Mouse (Mus musculus) heart, embryonic 15.5 days (tissue): ENCODE data around the gene Tmem143. TPM values are rescaled to one million over a fixed set of nuclear protein-coding genes. Genes with fewer than 3 reads are reported as not detected.

Experiments used
- ATAC-seq: fragments of 200-750 bp; cut with Nextera tagmentation; replicated peaks from 2 replicates; pipeline ENCODE4 v1.8.0; 2017; ENCODE audit warnings: low read depth, moderate TSS enrichment; ENCODE audit not compliant: insufficient number of reproducible peaks, insufficient read depth, low FRiP score
- H3K27ac ChIP-seq: fragments of 300-500 bp; sonication (generic); 2 replicates; pipeline ENCODE4 v1.5.1; 2015; ENCODE audit warnings: mild to moderate bottlenecking, inconsistent platforms
- H3K27me3 ChIP-seq: fragments of 300-500 bp; sonication (generic); 2 replicates; pipeline ENCODE4 v1.6.1; 2015; ENCODE audit warnings: inconsistent platforms
- H3K36me3 ChIP-seq: fragments of 300-500 bp; sonication (generic); 2 replicates; pipeline ENCODE4 v1.6.1; 2015; ENCODE audit warnings: mild to moderate bottlenecking, inconsistent platforms
- H3K4me1 ChIP-seq: fragments of 300-500 bp; sonication (generic); replicated peaks from 2 replicates; pipeline ENCODE4 v1.6.1; 2015; ENCODE audit warnings: inconsistent platforms
- H3K4me2 ChIP-seq: fragments of 300-500 bp; sonication (generic); 2 replicates; pipeline ENCODE4 v1.6.1; 2015; ENCODE audit warnings: inconsistent platforms, mild to moderate bottlenecking, moderate library complexity
- H3K4me3 ChIP-seq: fragments of 300-500 bp; sonication (generic); 2 replicates; pipeline ENCODE4 v1.5.1; 2015; ENCODE audit warnings: mild to moderate bottlenecking, inconsistent platforms
- H3K9ac ChIP-seq: fragments of 300-500 bp; sonication (generic); 2 replicates; pipeline ENCODE4 v1.6.1; 2015; ENCODE audit warnings: mild to moderate bottlenecking, inconsistent platforms
- H3K9me3 ChIP-seq: fragments of 300-500 bp; sonication (generic); replicated peaks from 2 replicates; pipeline ENCODE4 v1.6.1; 2016; ENCODE audit warnings: inconsistent platforms
- WGBS: fragments of 180-500 bp; shearing (Covaris S2); methylation state at CpG from one replicate; pipeline ENCODE4 v1.1.7; 2015; ENCODE audit warnings: mixed read lengths; 5-methylcytosine and 5-hydroxymethylcytosine counted together
- polyA plus RNA-seq: library from polyadenylated mRNA; unstranded; fragments of >200 nt; fragmentation: Nextera tagmentation; extraction: Ambion mirVana; gene quantifications from 2 replicates; pipeline ENCODE4 v1.2.1, GENCODE M21; 2015

Tmem143 gene
- polyA plus RNA-seq, 1 experiment from 2014 or later, result 8.0 TPM

GRCm38 (mm10) chr7:45917004-45917704 is 20.4 kb downstream of the Tmem143 start:
- 28% methylated on average over 13 of the region's 13 CpGs for WGBS
- H3K9ac ChIP-seq, result 0 out of 2 replicates have a peak overlapping the region, but pooled peaks have one; percentile 47
- H3K27ac ChIP-seq, result peak overlapping the region; percentile 71
- no peaks in the 10 kb centered on the region for H3K36me3 ChIP-seq
- H3K9me3 ChIP-seq, result no peaks in the 10 kb centered on the region
- peaks cover 44% of the 10 kb centered on the region for H3K4me1 ChIP-seq
- H3K27me3 ChIP-seq, result no peaks in the 10 kb centered on the region
- H3K4me3 ChIP-seq, result peak overlapping the region; percentile 45
- H3K4me2 ChIP-seq, result peak overlapping the region; percentile 64
- no peak for ATAC-seq

DNA sequence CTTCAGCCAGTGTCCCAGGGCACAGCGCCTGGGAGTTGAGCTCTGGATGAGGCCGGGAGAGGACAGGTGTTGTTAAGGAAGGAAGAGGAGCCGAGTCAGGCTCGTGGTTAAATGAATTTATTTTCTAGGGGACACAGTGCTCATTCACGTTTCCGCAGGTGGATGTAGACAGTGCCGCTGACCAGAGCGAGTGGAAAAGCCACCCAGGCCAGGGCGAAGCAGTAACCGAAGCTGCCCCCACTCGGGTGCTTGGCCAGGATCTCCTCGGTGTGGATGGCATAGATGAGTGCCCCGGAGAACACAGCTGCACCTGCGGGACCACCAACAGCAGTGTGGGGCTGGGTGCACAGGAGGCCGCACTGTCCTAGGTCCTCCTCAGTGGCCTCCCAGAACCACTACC is 21.2 kb downstream of the Tmem143 start:
- H3K36me3 ChIP-seq, result no peaks in the 10 kb centered on the region
- no peak overlapping the region for H3K4me2 ChIP-seq
- H3K4me3 ChIP-seq, result no peak overlapping the region
- H3K9me3 ChIP-seq, result no peaks in the 10 kb centered on the region
- H3K9ac ChIP-seq, result no peak overlapping the region
- WGBS, result 81% methylated on average over 15 of the region's 15 CpGs
- no peak for ATAC-seq
- 0 out of 2 replicates have a peak overlapping the region, but pooled peaks have one; percentile 71 for H3K27ac ChIP-seq
- peaks cover 52% of the 10 kb centered on the region for H3K4me1 ChIP-seq
- H3K27me3 ChIP-seq, result no peaks in the 10 kb centered on the region

- H3K9ac ChIP-seq, result no peak overlapping the region
- peak overlapping the region; percentile 60 for H3K4me2 ChIP-seq
- no peaks in the 10 kb centered on the region for H3K36me3 ChIP-seq
- H3K27ac ChIP-seq, result no peak overlapping the region
- peak overlapping the region; percentile 52; the same call in 1 of the 2 replicates for H3K4me3 ChIP-seq
- H3K9me3 ChIP-seq, result no peaks in the 10 kb centered on the region
- peaks cover 58% of the 10 kb centered on the region for H3K4me1 ChIP-seq
- 64% methylated on average over 14 of the region's 14 CpGs for WGBS
- no peaks in the 10 kb centered on the region for H3K27me3 ChIP-seq
- no peak for ATAC-seq
These were observed 22.4 kb downstream of the Tmem143 start for GRCm38 (mm10) chr7:45919083-45919671.

DNA sequence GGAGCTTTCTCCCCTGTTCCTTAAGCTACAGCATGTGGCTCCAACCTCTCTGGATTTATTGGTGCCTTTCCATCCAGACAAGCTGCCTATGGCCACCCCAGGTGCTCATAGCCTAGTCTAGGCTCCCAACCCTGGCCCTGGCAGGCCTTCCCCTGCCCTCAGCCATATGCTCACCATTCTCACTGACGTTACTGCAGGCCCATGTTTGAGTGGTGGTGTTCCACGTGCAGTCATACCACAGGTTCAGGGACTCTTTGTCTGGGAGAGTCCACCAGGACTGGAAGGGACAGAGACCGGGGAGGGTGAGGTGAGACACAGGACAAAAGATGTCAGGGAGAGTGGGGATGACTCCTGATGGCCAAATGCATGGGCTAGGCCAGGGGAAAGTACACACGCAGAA is 23.0 kb downstream of the Tmem143 start:
- Histone ChIP-seq H3K4me1 (peaks cover 62% of the 10 kb centered on the region), H3K4me3 (peak overlapping the region; percentile 52), H3K9ac (peak overlapping the region; percentile 59; the same call in 1 of the 2 replicates), H3K27ac (peak overlapping the region; percentile 93; the same call in 1 of the 2 replicates), H3K9me3 (no peaks in the 10 kb centered on the region), H3K4me2 (peak overlapping the region; percentile 60), H3K36me3 (no peaks in the 10 kb centered on the region), H3K27me3 (no peaks in the 10 kb centered on the region)
- no peak for ATAC-seq
- 64% methylated on average over 4 of the region's 4 CpGs for WGBS

DNA sequence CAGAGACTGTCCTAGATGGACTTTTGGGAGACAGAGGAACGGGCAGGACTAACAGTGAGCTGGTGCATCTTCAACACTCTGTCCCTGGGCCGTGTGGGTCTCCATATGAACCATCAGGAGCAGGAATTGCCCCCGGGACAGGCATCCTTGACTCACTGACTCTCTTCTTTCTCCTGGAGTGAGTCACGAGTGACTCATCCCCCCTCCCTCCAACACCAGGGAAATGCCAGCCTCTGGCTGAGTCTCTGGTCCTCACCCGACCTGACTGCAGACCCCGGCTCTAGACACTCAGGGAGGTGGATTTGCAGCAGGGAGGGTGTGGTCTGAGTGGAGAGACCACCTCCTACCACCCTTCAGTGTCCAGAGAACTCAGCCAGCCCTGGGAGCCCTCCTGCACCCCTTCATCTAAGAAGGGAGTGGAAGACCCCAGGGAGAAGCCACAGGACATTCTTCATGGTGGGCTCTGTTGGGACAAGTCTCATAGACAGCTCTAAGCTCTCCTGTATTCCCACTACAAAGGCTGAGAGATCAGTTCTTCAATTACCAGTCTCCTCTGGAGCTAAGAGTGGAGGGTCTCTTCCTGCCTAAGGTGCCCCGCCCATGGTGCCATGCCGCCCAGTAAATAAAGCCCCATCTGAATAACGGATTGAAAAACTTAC is 24.0 kb downstream of the Tmem143 start:
- Histone ChIP-seq H3K36me3 (no peaks in the 10 kb centered on the region), H3K9ac (peak overlapping the region; percentile 59), H3K27me3 (no peaks in the 10 kb centered on the region), H3K9me3 (no peaks in the 10 kb centered on the region), H3K4me1 (peaks cover 61% of the 10 kb centered on the region), H3K4me2 (peak overlapping the region; percentile 60), H3K4me3 (peak overlapping the region; percentile 52), H3K27ac (peak overlapping the region; percentile 93)
- ATAC-seq, result no peak
- 25% methylated on average over 9 of the region's 9 CpGs for WGBS

DNA sequence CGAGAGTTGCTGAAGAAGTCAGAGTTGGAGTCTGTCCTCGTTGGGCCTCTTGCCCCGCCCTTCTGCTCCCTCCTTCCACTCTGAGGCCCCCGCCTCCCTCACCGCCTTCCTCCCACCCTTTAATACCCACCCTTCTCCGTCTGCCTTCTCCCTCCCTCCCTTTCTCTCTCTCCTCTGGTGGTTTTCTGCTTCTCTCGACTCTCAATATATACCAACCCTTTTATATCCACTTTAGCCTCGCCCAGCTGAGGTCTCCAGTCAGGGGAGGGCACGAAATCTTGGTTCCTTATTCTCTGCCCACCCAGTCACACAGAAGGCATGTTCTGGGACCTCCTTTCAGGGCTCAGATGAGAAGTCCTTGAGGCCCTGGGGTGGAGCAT is 24.5 kb downstream of the Tmem143 start, which contains the start of gene Emp3:
Emp3 (minus strand) TSS at position 163 of the 380 bp plus-strand sequence.
- WGBS, result 33% methylated on average over 9 of the region's 9 CpGs
- H3K9me3 ChIP-seq, result no peaks in the 10 kb centered on the region
- H3K9ac ChIP-seq, result peak within 1 kb of the TSS; percentile 59
- H3K4me3 ChIP-seq, result peak within 1 kb of the TSS; percentile 52
- no peaks in the 10 kb centered on the region for H3K36me3 ChIP-seq
- no peak for ATAC-seq
- H3K27me3 ChIP-seq, result no peaks in the 10 kb centered on the region
- H3K4me2 ChIP-seq, result peak within 1 kb of the TSS; percentile 60
- H3K4me1 ChIP-seq, result peaks cover 56% of the 10 kb centered on the region
- H3K27ac ChIP-seq, result peak within 1 kb of the TSS; percentile 93

DNA sequence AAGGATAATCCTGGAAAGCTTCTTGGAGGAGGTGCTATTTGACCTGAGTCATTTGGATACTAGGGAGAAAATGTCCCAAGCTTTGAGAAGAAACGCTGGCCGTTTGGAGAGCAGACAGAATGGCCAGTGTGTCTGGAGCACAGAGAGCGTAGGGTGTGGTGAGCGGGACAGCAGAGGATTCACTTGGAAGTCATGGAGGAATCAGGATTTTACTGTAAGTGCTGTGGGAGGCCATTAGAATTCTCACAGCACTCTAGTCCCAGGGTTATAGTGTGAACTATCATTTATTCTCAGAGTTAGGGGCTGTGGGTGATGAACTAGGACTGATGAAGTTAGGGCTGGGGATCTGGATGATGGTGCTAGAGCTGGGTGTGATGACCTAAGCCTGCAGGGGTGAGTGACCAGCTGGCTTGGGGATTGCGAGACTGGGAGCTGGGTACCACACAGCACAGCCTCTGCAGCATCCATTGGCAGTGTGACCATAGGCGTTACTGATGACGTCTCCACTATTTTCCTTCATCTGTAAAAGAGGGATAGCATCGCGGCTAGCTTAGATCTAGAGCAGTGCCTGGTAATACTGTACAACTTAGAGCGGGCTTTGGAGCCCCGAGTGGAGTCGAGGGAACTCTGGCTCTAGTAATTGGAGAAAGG is 25.3 kb downstream of the Tmem143 start:
- no peak overlapping the region for H3K4me3 ChIP-seq
- WGBS, result 81% methylated on average over 12 of the region's 12 CpGs
- peaks cover 48% of the 10 kb centered on the region for H3K4me1 ChIP-seq
- H3K27me3 ChIP-seq, result no peaks in the 10 kb centered on the region; the same call in 1 of the 2 replicates
- peak overlapping the region; percentile 74 for H3K4me2 ChIP-seq
- no peaks in the 10 kb centered on the region for H3K36me3 ChIP-seq
- no peaks in the 10 kb centered on the region for H3K9me3 ChIP-seq
- ATAC-seq, result no peak
- H3K9ac ChIP-seq, result no peak overlapping the region
- H3K27ac ChIP-seq, result peak overlapping the region; percentile 93

DNA sequence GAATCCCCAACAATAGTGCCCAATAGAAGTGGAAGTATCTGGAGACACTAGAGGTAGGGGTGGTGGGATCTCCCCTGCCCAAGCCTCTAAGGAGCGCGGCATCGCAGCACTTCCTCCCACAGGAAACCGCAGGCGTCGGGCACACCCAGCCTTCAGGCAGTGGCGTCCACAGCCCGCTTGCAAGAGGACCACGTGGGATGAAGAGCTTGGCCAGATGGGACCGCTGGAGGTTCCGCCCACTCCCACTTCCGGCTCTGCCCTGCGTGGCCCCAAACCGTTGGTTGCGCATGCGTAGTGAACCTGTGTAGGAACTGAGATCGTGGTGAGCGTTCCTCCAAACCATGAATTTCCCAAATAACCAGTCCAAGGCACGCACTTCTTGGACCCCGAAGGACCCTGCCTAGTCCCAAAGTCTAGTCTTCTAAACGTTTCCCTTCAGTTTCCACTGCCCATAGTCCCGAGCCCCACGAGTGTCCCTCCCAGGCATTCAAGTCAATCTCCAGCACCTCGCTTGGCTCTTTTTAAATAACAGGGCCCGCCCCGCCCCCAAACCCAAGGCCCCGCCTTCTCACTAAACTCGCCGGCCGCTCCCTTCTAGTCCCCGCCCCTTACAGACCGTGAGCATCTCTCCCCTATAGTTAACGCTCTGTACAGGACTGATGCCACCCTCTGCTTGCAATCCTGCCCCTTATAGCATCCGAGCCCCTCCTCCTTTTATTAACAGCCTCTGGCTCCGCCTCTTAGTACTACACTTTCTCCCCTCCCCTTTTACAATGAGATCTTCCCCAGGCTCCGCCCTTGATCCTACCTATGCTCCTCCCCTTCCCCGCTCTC is 26.4 kb downstream of the Tmem143 start:
- H3K4me2 ChIP-seq, result peak overlapping the region; percentile 74
- no peaks in the 10 kb centered on the region for H3K36me3 ChIP-seq
- ATAC-seq, result peak; percentile 87
- H3K9me3 ChIP-seq, result no peaks in the 10 kb centered on the region
- WGBS, result under 1% methylated on average over 37 of the region's 37 CpGs
- H3K27ac ChIP-seq, result peak overlapping the region; percentile 93
- H3K4me1 ChIP-seq, result peaks cover 38% of the 10 kb centered on the region
- peak overlapping the region; percentile 50 for H3K4me3 ChIP-seq
- peak overlapping the region; percentile 35; the same call in 1 of the 2 replicates for H3K9ac ChIP-seq
- H3K27me3 ChIP-seq, result peaks cover 10% of the 10 kb centered on the region; the same call in 1 of the 2 replicates

DNA sequence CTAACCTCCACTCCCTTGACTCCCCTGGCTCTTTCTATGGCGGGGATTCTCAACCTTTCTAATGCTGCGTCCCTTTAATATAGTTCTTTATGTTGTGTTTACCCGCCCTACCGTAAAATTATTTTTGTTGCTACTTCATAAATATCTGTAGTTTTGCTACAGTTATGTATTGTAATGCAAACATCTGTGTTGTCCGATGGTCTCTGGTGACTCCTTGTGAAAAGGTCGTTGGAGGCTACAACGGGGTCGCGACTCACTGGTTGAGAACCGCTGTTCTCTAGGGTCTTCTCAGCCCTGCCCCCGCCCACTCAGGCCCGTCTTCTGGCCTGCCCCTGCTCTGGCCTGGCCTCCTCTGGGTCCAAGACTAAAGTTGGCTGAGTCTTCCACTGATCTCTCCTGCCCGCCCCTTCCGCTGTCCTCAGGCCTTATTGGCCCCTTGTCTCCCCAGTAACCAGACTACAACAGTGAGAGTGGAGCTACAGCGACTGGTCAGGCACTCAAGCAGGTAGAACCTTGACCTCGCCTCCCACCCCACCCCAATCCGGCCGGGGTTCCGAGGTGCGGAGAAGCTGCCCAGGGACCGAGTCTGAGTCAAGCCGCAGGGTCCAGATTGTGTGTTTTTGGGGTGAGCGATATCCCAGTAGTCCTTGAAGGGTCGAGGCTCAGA is 27.2 kb downstream of the Tmem143 start, which contains the start of gene Ccdc114:
Ccdc114 (plus strand) TSS at position 311 of the 667 bp plus-strand sequence.
- WGBS, result 5% methylated on average over 24 of the region's 24 CpGs
- H3K4me3 ChIP-seq, result peak within 1 kb of the TSS; percentile 50

DNA sequence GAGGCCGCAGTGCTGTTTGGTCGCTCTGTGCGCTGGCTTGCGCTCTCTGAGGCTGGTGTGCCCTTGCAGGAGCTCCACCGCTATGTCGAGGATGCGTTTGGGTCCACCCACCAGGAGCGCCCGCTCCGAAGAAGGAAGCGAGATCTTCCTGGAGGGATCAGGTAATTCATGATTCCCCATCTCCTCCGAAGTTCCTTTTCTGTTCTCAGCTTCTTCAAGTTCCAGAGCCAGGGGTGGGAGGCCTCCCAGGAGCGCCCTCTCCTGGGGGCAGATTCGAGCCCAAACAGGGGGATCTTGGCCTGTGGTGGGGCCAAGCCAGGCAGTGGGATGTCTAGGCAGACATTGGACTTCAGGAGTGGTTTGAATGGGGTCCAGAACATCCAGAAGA is 27.7 kb downstream of the Tmem143 start:
- peaks cover 33% of the 10 kb centered on the region for H3K4me1 ChIP-seq
- peak overlapping the region; percentile 74 for H3K4me2 ChIP-seq
- H3K4me3 ChIP-seq, result peak overlapping the region; percentile 50
- peaks cover 13% of the 10 kb centered on the region; the same call in 1 of the 2 replicates for H3K27me3 ChIP-seq
- H3K27ac ChIP-seq, result peak overlapping the region; percentile 93
- H3K9ac ChIP-seq, result peak overlapping the region; percentile 36
- 18% methylated on average over 14 of the region's 14 CpGs for WGBS
- ATAC-seq, result no peak
- no peaks in the 10 kb centered on the region for H3K36me3 ChIP-seq
- no peaks in the 10 kb centered on the region for H3K9me3 ChIP-seq

More for the DNA sequence above, 27.2 kb downstream of the Tmem143 start, which contains the start of gene Ccdc114:
- peak within 1 kb of the TSS; percentile 36 for H3K9ac ChIP-seq
- H3K36me3 ChIP-seq, result no peaks in the 10 kb centered on the region
- peak within 1 kb of the TSS; percentile 74 for H3K4me2 ChIP-seq
- H3K27me3 ChIP-seq, result peaks cover 13% of the 10 kb centered on the region; the same call in 1 of the 2 replicates
- peak within 1 kb of the TSS; percentile 93 for H3K27ac ChIP-seq
- peak; percentile 67 for ATAC-seq
- H3K9me3 ChIP-seq, result no peaks in the 10 kb centered on the region
- peaks cover 38% of the 10 kb centered on the region for H3K4me1 ChIP-seq
